In the genomic region with DNA sequence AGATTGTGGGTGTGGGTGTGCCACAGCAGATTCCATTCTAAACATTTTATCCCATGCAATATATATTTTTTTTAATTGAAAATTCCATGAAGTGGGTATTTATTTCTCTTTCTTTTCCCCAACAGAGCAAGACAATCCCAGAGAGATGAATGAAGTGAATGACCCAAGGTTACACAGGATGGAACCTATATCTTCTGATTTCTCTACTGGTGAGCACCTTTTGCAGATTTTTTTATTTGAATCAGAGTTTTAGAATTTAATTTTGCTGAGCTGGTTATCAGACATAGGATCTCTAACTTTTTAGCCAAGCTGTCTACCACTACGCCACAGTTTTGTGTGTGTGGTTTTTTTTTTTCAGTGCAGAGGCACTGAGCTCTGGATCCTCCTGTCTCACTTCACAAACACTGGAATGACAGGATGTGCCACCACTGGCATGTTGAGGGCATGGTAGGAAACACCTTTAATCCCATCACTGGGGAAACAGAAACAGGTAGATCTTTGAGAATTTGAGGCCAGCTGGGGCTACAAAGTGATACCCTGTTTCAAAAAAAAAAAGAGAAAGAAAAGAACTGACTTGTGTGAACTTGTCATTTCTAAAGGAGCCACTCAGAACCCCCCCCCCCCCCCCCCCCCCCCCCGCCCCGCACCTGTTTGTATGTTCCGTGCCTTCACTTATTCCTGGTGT, we compare ENCODE assay signal across 8 mouse cellular contexts. TPM values are rescaled to one million over a fixed set of nuclear protein-coding genes. Genes with fewer than 3 reads are reported as not detected.
DNase-seq lines count a peak whose midpoint lies in the region; ATAC-seq and TF ChIP-seq lines count a peak whose summit lies in the region.

No protein-coding gene starts in this region.

- no peak for DNase-seq in kidney, postnatal 0 days (ENCODE audit: low spot score)
- no peak for DNase-seq in kidney, postnatal 10 days
- DNase-seq in adrenal gland, postnatal 10 days, result no peak

- H3K9me3 ChIP-seq in kidney, postnatal 0 days (replicated peaks; ENCODE audit: low read length), result no peaks in the 10 kb centered on the region
- H3K9me3 ChIP-seq in embryonic facial prominence, embryonic 13.5 days, result no peaks in the 10 kb centered on the region
- H3K9me3 ChIP-seq in intestine, postnatal 0 days (ENCODE audit: control insufficient read depth), result no peaks in the 10 kb centered on the region

- no peaks in the 10 kb centered on the region for H3K27me3 ChIP-seq in kidney, postnatal 0 days (ENCODE audit: insufficient read depth, low read length)
- H3K27me3 ChIP-seq in embryonic facial prominence, embryonic 13.5 days, result no peaks in the 10 kb centered on the region
- H3K27me3 ChIP-seq in intestine, postnatal 0 days (replicated peaks; ENCODE audit: control insufficient read depth, insufficient read depth, low read length), result no peaks in the 10 kb centered on the region
- no peaks in the 10 kb centered on the region for H3K27me3 ChIP-seq in small intestine, adult 2 months (ENCODE audit: control insufficient read depth, insufficient read depth, low read length)

- ATAC-seq in kidney, postnatal 0 days (replicated peaks; ENCODE audit: low FRiP score, low read depth), result no peak
- ATAC-seq in embryonic facial prominence, embryonic 13.5 days (ENCODE audit: insufficient number of reproducible peaks, insufficient read depth, low FRiP score, low TSS enrichment, low read depth), result no peak
- ATAC-seq in intestine, postnatal 0 days, result no peak
- no peak for ATAC-seq in megakaryocyte-erythroid progenitor cell, adult 5-6 weeks (replicated peaks; ENCODE audit: low FRiP score, low TSS enrichment, poor library complexity, severe bottlenecking)
- no peak for ATAC-seq in granulocyte monocyte progenitor cell, adult 5-6 weeks (replicated peaks; ENCODE audit: poor library complexity, severe bottlenecking)

- H3K4me3 ChIP-seq in kidney, postnatal 0 days (replicated peaks; ENCODE audit: low read depth, low read length), result peak overlapping the region; percentile 98
- peak overlapping the region; percentile 97 for H3K4me3 ChIP-seq in embryonic facial prominence, embryonic 13.5 days
- H3K4me3 ChIP-seq in intestine, postnatal 0 days (ENCODE audit: low read depth, low read length), result peak overlapping the region; percentile 96
- no peak overlapping the region for H3K4me3 ChIP-seq in small intestine, adult 2 months (ENCODE audit: low read depth, low read length)

- no peak for TF ChIP-seq POLR2A in small intestine, adult 2 months (IDR thresholded peaks at IDR 0.05; ENCODE audit: low read depth, low read length)

- H3K27ac ChIP-seq in kidney, postnatal 0 days, result peak overlapping the region; percentile 100
- peak overlapping the region; percentile 100 for H3K27ac ChIP-seq in embryonic facial prominence, embryonic 13.5 days
- peak overlapping the region; percentile 97; the same call in 1 of the 2 replicates for H3K27ac ChIP-seq in intestine, postnatal 0 days (ENCODE audit: low read depth, low read length)
- peak overlapping the region; percentile 100 for H3K27ac ChIP-seq in small intestine, adult 2 months (ENCODE audit: insufficient read depth, low read depth, low read length)

- 0 out of 2 replicates have a peak, but pooled peaks cover 12% of the 10 kb centered on the region for H3K36me3 ChIP-seq in kidney, postnatal 0 days (ENCODE audit: insufficient read depth, low read length)
- H3K36me3 ChIP-seq in embryonic facial prominence, embryonic 13.5 days, result peaks cover 35% of the 10 kb centered on the region
- peaks cover 22% of the 10 kb centered on the region for H3K36me3 ChIP-seq in intestine, postnatal 0 days (ENCODE audit: control insufficient read depth, insufficient read depth)
- peaks cover 22% of the 10 kb centered on the region for H3K36me3 ChIP-seq in small intestine, adult 2 months (ENCODE audit: control insufficient read depth, insufficient read depth, low read length)

- peaks cover 3% of the 10 kb centered on the region; the same call in 1 of the 2 replicates for H3K4me1 ChIP-seq in kidney, postnatal 0 days (replicated peaks; ENCODE audit: insufficient read depth, low read length)
- peaks cover 17% of the 10 kb centered on the region for H3K4me1 ChIP-seq in embryonic facial prominence, embryonic 13.5 days
- H3K4me1 ChIP-seq in intestine, postnatal 0 days (replicated peaks; ENCODE audit: control insufficient read depth, insufficient read depth, low read length), result 0 out of 2 replicates have a peak, but pooled peaks cover 8% of the 10 kb centered on the region
- H3K4me1 ChIP-seq in small intestine, adult 2 months (ENCODE audit: control insufficient read depth, insufficient read depth, insufficient read length, low read length), result peaks cover 2% of the 10 kb centered on the region; the same call in 1 of the 2 replicates

- H3K4me2 ChIP-seq in kidney, postnatal 0 days (ENCODE audit: low read length), result peak overlapping the region; percentile 79
- peak overlapping the region; percentile 89 for H3K4me2 ChIP-seq in embryonic facial prominence, embryonic 13.5 days
- H3K4me2 ChIP-seq in intestine, postnatal 0 days (replicated peaks; ENCODE audit: low read depth), result peak overlapping the region; percentile 64

- WGBS in kidney, postnatal 0 days, result 81% methylated on average over 1 of the region's 4 CpGs
- 30% methylated on average over 2 of the region's 4 CpGs for WGBS in embryonic facial prominence, embryonic 13.5 days
- 94% methylated on average over 1 of the region's 4 CpGs for WGBS in intestine, postnatal 0 days
- WGBS in small intestine, adult 2 months, result 48% methylated on average over 2 of the region's 4 CpGs

- no peak overlapping the region for H3K9ac ChIP-seq in kidney, postnatal 0 days (ENCODE audit: low read depth, low read length)
- H3K9ac ChIP-seq in embryonic facial prominence, embryonic 13.5 days, result peak overlapping the region; percentile 99
- H3K9ac ChIP-seq in intestine, postnatal 0 days (ENCODE audit: low read depth, low read length), result no peak overlapping the region; the same call in 1 of the 2 replicates

- TF ChIP-seq CTCF in kidney, postnatal 0 days (IDR thresholded peaks at IDR 0.05; ENCODE audit: low read depth), result no peak
- TF ChIP-seq CTCF in intestine, postnatal 0 days (IDR thresholded peaks at IDR 0.05; ENCODE audit: low read depth), result no peak
- TF ChIP-seq CTCF in small intestine, adult 2 months (IDR thresholded peaks at IDR 0.05; ENCODE audit: extremely low read depth, insufficient read length, insufficient replicate concordance, low read depth, low read length), result no peak

RNA-seq across cellular contexts. Expression of a gene that starts 1.8 kb away (rescaled TPM):
- polyA plus RNA-seq in kidney, postnatal 0 days (2015; fragmentation: Nextera tagmentation; extraction: Ambion mirVana), result 488 and 506 TPM in 2 replicates
- polyA plus RNA-seq in embryonic facial prominence, embryonic 13.5 days (2015; fragmentation: Nextera tagmentation; extraction: Ambion mirVana), result 270 and 423 TPM in 2 replicates
- polyA plus RNA-seq in intestine, postnatal 0 days (2015; fragmentation: Nextera tagmentation; extraction: Ambion mirVana), result 326 and 327 TPM in 2 replicates
- 244 and 314 TPM in 2 replicates for polyA plus RNA-seq in small intestine, adult 2 months (2012; rRNA removed)
- total RNA-seq in adrenal gland, postnatal 10 days (2021), result 100 to 1,000 TPM; 233 to 243 TPM
- 289 and 315 TPM in 2 replicates for total RNA-seq in megakaryocyte-erythroid progenitor cell, adult 5-6 weeks (2014; fragmentation: Nextera tagmentation)
- total RNA-seq in megakaryocyte-erythroid progenitor cell, adult 5-6 weeks (2017), result 118 and 123 TPM in 2 replicates
- 258 and 285 TPM in 2 replicates for total RNA-seq in granulocyte monocyte progenitor cell, adult 5-6 weeks (2014; fragmentation: Nextera tagmentation)
- 130 and 152 TPM in 2 replicates for total RNA-seq in granulocyte monocyte progenitor cell, adult 5-6 weeks (2017)
